Mouse (Mus musculus): ENCODE measurements around the gene Rcan3.

Gene Rcan3

DNA sequence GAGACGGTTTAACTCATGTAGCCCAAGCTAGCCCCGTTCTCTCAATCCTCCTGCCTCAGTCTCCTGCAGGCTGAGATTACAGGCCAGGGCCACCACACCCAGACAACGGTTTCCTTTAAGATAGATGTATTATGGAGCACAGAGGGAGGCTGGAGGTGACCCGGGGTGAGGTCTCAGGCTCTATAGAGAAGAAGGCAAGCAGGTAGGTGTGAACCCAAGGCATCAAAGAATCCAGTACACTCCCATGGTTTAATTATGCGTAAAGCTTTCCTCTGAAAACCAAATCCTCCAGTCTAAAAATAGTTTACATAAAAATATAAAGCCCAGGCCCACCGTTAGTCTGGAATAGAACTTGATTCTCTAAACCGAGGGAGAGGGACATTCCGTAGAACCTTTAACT is 20.2 kb downstream of the Rcan3 start:
- DNase-seq (ENCODE audit: low read depth): no peak

DNA sequence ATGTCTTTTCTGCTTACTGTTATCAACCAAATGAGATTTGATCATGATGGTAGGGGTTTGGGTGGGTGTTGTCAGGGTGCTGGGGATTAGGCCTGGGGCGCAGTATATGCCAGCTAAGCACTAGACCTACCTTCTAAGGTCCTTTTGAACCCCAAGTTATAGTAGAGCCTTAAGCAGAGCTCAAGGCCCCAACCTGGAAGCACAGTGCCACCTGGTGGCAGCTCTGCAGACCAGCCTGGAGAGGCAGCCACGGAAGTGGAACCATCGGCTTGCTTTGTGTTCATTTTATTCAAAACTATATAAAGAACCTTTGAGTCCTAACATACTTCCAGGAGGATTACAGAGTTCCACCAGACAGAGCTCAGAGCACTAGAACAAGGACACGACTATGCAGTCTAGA is 22.0 kb downstream of the Rcan3 start:
- peak; percentile 76 for DNase-seq (ENCODE audit: low read depth)

DNA sequence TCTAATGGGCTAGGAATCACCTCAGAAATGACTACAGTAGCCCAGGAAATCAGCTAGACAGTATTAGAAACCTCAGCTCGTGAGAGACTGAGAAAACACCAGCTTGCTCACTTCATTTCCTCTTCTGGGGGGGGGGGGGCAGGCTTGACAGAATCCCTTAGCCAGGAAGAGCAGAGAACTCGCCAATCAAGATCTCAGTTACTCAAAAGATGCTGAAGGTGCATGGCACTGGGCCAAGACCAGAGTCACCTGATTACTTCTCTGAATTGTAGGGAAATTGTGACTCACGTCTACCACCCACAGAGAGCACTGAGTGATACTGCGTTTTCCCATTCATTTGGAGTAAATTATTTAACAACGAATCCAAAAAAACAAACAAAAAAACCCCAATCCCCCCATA is 27.5 kb downstream of the Rcan3 start:
- DNase-seq (ENCODE audit: low read depth): peak; percentile 92

DNA sequence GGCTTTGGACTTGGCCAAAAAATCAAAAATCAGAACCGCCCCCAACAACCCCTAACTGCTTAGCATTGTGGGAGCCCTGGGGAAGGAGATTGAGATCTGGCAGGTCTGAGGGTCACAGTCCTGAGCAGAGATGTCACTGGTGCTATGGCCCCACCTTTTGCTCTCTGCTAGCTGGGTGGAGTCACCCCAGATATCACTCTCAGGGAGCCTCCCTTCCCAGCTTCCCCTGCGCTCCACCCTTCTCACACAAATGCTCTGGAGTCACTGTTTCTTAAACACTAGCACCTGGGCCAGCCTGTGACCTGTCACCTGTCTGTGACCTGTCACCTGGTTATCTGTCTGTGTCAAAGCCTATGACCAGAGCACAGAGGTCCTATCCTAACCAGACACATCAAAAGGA is 28.7 kb downstream of the Rcan3 start:
- DNase-seq (ENCODE audit: low read depth): no peak

DNA sequence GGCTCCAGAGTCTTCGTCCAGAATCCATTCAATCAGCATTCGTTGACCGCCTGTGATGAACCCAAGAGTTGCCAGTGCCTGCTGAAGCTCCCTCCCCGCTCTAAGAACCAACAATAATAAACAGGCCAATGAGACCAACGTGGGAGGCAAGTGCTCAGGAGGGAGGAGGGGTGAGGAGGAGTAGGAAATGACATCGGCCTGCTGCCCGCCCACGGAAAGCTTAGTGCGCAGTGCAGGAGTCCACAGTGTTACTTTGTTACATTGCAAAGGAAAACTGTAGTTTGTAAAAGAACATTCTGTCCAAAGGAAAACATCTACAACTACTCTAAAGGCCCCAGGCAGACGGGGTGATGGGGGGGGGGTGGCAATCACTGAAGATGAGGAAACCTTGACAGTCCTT is 29.6 kb downstream of the Rcan3 start:
- no peak for DNase-seq (ENCODE audit: low read depth)

DNA sequence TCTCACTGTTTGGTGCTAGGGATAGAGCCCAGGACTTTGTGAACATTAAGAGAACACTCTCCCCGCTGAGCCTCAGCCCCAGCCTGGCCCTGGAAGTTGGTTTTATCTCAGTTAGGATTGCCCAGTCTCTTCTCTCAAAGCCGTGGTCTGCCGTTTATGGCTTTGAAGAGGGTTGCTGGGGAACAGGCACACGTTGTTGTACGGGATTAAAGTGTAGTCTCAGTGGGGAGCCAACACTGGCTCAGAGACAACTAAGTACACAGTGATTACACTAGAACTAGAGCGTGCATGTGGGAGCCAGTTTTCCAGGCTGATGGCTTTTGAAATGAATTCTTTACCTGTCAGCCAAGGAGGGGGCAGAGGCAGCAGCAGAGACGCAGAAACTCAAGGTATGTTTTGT is 31.8 kb downstream of the Rcan3 start:
- DNase-seq (ENCODE audit: low read depth): no peak

DNA sequence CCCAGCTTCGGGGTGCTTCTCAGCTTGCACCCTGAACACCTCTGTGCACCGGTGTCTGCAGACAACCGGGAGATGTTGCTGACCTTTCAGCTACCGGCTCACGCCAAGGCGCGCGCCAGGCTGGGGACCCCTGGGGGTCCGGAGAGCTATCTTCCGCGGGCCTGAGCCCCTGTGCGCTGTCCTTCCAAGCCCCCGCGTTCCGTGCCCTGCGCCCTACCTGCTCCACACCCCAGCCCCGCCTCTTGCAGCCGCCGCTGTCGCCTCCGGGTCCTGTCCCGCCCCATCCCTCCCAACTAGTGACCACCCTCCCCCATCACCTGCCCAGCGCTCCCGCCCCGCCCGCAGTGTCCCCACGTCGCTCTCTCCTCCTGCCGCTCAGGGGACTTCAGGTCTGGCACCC is 35.7 kb downstream of the Rcan3 start, which contains the start of gene Ncmap:
TSS of gene Ncmap (minus strand) at position 237 of the 400 bp plus-strand sequence.
- no peak for DNase-seq (ENCODE audit: low read depth)

DNA sequence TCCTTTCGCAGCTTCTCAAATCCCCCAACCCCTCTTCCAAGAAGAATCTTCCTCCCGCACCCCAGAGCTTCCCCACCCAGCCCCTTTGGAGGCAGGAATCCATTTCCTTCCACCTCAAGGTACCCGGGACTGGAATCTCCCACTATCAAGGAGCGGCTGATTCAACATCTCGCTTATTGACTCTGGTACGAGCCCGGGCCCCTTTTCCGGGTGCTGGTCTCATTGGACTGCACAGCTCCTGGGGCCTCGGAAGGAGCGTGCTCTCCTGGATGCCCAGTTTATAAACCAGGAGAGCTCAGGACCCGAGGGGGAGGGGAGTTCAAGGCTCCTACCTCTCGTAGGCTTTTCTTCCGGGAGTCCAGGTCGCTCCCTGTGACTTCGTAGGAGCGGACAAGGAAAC is 36.1 kb downstream of the Rcan3 start:
- DNase-seq (ENCODE audit: low read depth): no peak

DNA sequence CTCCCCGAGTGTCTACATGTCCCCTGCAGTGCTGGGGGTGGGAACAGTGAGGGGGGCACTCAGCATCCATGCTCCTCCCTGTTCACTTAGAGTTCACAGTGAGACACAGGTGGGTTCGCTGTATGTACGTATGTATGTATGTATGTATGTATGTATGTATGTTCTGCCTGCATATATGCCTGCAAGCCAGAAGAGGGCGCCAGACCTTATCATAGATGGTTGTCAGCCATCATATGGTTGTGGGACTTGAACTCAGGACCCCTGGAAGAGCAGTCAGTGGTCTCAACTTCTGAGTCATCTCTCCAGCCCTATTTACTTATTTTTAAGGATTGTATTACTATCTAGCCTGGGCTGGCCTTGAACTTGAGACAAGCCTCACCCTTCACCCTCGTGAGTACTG is 37.4 kb downstream of the Rcan3 start:
- no peak for DNase-seq (ENCODE audit: low read depth)

DNA sequence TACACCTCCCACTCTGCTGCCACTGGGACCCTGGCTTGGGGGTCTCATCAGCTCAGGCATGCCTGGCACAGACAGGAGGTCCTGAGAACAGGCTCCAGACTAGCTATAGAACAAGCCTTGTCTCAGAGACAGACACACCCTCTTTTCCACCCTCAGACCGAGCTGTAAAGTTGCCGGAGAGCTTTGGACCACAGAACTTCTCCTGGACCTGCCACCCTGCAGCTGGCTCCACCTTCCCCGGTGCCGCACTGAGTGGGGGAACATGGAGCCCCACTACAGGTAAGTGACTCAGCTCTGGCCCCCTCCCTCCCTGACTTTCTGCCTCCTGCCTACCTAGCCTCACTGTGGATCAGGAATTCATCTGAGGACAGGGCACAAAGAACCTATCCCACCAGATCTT is 38.3 kb downstream of the Rcan3 start:
- no peak for DNase-seq (ENCODE audit: low read depth)

DNA sequence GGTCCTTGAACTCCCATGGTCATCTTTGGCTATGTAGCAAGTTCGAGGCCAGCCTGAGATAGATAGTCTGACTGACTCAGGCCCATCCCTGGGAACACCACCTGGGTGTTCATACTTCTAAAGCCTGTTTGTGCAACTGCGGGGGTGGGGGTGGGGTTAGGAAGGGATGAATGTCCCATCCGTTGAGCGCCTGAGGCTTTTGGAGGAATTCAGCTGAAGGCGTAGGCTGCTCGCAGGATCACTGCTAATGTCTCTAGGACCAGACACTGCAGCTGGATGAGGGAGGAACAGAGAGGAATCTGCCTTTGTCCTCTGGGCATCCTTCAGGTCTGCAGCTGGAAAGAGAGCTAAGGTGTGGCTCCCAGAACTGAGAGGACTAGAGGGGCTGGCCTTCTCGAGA is 39.0 kb downstream of the Rcan3 start:
- no peak for DNase-seq (ENCODE audit: low read depth)

DNA sequence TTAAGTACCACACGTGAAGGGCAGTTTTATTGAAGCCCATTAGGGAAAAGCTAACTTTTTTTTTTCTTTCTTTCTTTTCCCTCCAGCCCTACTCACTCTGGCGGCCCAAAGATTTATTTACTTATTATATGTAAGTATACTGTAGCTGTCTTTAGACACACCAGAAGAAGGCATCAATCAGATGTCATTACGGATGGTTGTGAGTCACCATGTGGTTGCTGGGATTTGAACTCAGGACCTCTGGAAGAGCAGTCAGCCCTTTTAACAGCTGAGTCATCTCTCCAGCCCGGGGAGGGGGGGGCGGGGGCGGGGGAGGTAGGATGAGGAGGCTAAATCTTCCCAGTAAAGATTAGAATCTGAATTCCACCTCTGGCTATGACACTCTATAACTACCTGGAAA is 40.3 kb downstream of the Rcan3 start:
- DNase-seq (ENCODE audit: low read depth): no peak

DNA sequence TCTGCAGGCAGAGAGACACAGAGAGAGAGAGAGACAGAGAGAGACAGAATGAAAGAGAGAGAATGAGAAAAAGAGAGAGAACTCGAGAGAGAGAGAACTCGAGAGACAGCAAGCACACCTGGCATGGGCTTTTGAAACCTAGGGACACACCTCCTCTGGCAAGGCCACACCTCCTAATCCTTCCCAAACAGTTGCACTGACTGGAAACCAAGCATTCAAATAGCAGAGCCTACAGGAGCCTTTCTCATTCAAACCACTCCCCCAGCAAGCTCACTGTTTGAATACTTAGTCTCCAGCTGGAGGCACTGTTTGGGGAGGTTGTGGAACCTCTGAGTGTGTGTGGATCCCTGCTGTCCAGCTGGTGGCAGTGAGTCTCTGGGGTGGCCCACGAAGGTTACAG is 40.9 kb downstream of the Rcan3 start:
- no peak for DNase-seq (ENCODE audit: low read depth)

DNA sequence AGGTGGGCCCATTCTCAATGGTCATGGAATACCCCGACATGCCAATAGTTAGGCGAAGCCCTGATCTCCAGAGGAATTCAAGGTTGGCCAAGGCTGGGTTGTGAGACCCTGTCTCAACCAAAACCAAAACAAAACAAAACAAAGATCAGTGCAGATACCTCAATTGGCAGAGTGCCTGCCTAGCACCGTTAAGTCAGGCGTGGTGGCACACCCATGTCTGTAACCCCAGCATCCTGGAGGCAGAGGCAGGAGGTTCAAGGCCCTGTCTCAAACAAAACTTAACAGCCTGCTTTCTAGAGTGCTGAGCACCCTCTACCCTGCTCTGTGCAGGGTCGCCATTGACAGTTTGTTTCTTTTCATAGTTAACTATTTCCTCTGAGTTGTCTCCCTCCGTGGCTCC is 42.6 kb downstream of the Rcan3 start:
- DNase-seq (ENCODE audit: low read depth): no peak

DNA sequence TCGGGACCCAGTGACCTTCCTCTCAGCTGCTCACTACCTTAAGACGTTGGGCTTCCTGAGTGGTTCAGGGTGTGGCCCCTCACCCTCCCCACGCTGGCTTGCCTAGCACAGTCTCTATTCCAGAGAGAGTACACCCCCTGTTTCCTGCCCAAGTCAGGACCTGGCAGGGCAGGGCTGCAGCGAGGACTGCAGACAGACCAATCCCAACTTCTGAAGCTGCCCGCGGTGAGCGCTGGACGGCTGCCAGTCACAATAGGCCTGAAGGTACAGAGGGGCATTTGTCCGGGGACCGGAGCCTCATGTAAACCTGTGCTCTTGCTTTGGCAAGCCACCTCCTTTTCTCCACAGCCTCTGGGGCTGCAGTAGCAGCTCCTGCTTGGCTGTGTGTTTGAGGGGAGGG is 48.0 kb downstream of the Rcan3 start:
- no peak for DNase-seq (ENCODE audit: low read depth)

DNA sequence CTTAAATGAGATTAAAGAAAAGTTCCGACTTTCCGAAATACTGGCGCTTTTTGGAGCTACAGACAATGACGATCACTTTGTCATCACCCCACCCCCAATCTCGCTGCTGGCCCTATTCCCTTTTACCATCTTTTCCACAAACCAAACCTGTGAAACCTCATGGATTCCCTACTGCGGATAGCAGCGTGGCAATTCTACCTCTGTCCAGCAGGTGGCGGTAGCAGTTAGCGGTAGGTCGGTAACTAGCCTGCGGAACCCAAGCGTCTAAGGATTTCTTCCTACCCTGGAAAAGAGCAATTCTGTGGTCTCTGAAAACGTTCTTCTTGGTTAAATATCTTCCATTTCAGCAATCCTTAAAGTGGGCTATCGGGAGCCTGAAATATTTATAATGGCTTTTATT is 51.3 kb downstream of the Rcan3 start:
- DNase-seq (ENCODE audit: low read depth): peak; percentile 84

DNA sequence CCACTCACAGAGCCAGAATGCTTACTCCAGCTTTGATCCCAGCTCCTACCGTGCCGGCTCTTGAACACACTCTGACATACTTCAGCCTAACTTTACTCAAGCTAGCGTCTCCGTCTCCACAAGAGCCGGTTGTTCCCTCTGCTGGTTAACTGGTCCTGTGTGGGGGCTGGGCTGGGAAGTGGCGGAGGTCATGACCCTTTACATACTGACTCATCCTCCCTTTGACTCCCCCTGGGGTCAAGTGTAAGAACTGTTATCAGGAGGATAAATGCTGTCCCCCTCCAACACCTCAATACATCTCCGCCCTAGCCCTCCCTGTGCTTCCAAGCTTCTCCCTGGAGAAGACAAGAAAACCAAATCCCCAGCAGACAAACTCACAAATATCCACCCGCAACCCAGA is 52.3 kb downstream of the Rcan3 start:
- peak; percentile 34 for DNase-seq (ENCODE audit: low read depth)

DNA sequence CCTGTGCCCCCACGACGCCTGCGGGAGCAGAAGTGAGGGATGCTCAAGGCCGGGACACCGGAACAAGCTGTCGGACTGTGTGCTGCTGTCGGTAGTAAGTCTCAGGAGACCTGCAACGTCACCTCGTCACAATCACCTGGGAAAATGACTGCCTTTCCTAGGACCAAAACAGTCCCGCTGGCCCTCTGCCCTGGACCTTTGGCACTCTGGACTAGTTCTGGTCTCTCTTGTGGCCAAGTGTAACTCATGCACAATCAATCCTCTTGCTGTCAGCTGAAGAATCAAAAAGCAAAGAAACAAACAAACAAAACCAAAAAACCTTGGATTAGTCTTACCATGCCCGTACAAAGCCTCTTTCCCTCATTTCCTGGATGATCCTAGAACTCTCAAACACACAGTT is 56.4 kb downstream of the Rcan3 start:
- no peak for DNase-seq (ENCODE audit: low read depth)

DNA sequence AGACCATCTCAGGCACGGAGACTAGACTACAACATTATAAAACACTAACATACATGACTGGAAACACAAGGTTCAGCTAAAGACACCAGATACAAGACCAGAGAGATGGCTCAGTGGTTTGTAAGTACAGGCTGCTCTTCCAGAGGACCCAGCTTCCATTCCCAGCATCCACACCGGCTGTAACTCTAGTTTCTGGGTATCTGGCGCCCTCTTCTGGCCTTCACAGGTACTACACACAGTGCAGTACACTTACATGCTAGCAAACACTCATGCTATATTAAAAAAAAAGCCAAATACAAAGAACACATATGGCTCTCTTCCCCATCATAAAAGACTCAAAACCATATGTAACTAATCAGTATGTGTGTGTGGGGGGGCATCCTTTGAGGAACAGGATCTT is 58.2 kb downstream of the Rcan3 start:
- peak; percentile 25 for DNase-seq (ENCODE audit: low read depth)

DNA sequence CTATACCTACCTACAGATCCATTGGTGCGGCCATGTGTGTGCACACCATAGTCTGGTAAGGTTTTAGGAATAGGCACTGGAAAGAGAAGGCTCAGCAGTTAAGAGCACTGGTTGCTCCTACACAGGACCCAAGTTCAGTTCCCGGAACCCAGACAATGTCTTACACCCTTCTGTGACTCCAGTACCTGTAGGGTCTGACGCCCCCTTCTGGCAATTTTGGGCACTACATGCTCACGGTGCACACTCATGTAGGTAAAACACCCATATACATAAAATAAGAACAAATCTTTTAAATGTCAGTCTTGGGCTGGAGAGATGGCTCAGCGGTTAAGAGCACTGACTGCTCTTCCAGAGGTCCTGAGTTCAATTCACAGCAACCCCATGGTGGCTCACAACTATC is 60.4 kb downstream of the Rcan3 start:
- peak; percentile 27 for DNase-seq (ENCODE audit: low read depth)

DNA sequence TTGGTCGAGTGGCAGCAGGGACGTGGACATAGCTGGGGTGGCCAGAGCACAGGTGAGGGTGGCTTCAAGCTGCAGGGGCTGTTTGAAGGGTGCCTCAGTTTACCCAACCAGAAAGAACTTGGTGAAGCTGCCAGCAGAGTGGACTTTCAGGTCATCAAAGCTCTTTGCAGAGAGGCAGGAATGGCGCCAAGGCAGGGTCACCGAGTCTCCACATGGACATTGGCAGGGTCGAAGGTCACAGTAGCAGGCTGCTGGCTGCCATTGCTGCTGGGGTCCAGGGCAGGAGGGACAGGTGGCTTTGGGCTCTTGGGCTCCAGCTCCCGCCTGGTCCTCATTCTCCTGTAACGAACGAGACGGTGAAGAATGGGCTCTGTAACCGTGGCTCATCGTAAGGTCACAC is 63.3 kb downstream of the Rcan3 start:
- DNase-seq (ENCODE audit: low read depth): no peak

DNA sequence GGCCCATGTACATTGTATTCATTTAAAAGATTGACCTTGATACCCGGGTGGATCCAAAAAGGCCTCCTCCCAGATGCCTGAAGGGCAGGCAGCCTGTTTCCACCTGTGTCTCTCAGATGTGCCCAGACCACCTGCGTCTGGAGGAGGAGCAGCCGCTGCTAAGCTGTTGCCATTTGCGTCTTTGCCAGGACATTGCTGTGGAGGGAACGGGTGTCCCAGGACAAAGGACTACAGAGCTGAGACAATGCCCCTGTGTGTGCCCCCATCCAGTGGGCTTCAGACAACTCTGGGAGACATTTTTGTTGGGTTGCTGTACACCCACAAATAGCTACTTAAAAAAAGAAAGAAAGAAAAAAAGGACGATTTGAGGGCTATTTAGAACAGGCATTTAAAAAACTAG is 70.8 kb downstream of the Rcan3 start:
- DNase-seq (ENCODE audit: low read depth): no peak
